Mouse (Mus musculus) 3T3-L1 (cell line): ENCODE measurements at regions not wholly inside any gene's neighbourhood (a gene's known extent, or its start where the extent isn't known, plus 50 kb on each side); places are given as distances from the start of the nearest gene placed in this dataset.
A peak's percentile ranks its signal among the peaks of the same experiment; 100 is the strongest.

ENCODE experiments used
- DNase-seq: peaks from one replicate; pipeline ENCODE4 v3.0.0-alpha.2; 2015; ENCODE audit warnings: low read depth, low spot score

GRCm38 (mm10) chr2:50539741-50540441 is 243.3 kb upstream of the Mmadhc start:
- peak; percentile 28 for DNase-seq

GRCm38 (mm10) chr2:50538068-50538467 is 241.5 kb upstream of the Mmadhc start:
- DNase-seq: no peak

GRCm38 (mm10) chr2:50535085-50535878 is 238.7 kb upstream of the Mmadhc start:
- DNase-seq: no peak

GRCm38 (mm10) chr2:50533702-50534101 is 237.1 kb upstream of the Mmadhc start:
- DNase-seq: no peak

GRCm38 (mm10) chr2:50527425-50527824 is 230.8 kb upstream of the Mmadhc start:
- DNase-seq: no peak

GRCm38 (mm10) chr2:50524838-50525615 is 228.4 kb upstream of the Mmadhc start:
- DNase-seq: no peak

- no peak for DNase-seq
Observed at GRCm38 (mm10) chr2:50520169-50520568, 223.6 kb upstream of the Mmadhc start.

GRCm38 (mm10) chr2:50519129-50519504 is 222.5 kb upstream of the Mmadhc start:
- DNase-seq: no peak

GRCm38 (mm10) chr2:50518371-50519128 is 221.9 kb upstream of the Mmadhc start:
- no peak for DNase-seq

GRCm38 (mm10) chr2:50513276-50513675 is 216.7 kb upstream of the Mmadhc start:
- DNase-seq: no peak

GRCm38 (mm10) chr2:50498713-50499112 is 202.1 kb upstream of the Mmadhc start:
- no peak for DNase-seq

- DNase-seq: no peak
Observed at GRCm38 (mm10) chr2:50496057-50496433, 199.4 kb upstream of the Mmadhc start.

GRCm38 (mm10) chr2:50495141-50496056 is 198.8 kb upstream of the Mmadhc start:
- DNase-seq: peak; percentile 40

GRCm38 (mm10) chr2:50493597-50494335 is 197.2 kb upstream of the Mmadhc start:
- no peak for DNase-seq

- DNase-seq: peak; percentile 94
Observed at GRCm38 (mm10) chr2:50463799-50464198, 167.2 kb upstream of the Mmadhc start.

GRCm38 (mm10) chr2:50462378-50462777 is 165.8 kb upstream of the Mmadhc start:
- peak; percentile 84 for DNase-seq

- DNase-seq: peak; percentile 32
Observed at GRCm38 (mm10) chr2:50456654-50457053, 160.1 kb upstream of the Mmadhc start.

- no peak for DNase-seq
Observed at GRCm38 (mm10) chr2:50448117-50448516, 151.5 kb upstream of the Mmadhc start.

- no peak for DNase-seq
Observed at GRCm38 (mm10) chr2:50445963-50446485, 149.4 kb upstream of the Mmadhc start.

- DNase-seq: no peak
Observed at GRCm38 (mm10) chr2:50440333-50440732, 143.7 kb upstream of the Mmadhc start.
